Mouse (Mus musculus): ENCODE data around the gene Foxn2. TPM values are rescaled to one million over a fixed set of nuclear protein-coding genes. Genes with fewer than 3 reads are reported as not detected.

Gene Foxn2
- polyA plus RNA-seq, 1 experiment from 2014 or later = 14.9 TPM

DNA sequence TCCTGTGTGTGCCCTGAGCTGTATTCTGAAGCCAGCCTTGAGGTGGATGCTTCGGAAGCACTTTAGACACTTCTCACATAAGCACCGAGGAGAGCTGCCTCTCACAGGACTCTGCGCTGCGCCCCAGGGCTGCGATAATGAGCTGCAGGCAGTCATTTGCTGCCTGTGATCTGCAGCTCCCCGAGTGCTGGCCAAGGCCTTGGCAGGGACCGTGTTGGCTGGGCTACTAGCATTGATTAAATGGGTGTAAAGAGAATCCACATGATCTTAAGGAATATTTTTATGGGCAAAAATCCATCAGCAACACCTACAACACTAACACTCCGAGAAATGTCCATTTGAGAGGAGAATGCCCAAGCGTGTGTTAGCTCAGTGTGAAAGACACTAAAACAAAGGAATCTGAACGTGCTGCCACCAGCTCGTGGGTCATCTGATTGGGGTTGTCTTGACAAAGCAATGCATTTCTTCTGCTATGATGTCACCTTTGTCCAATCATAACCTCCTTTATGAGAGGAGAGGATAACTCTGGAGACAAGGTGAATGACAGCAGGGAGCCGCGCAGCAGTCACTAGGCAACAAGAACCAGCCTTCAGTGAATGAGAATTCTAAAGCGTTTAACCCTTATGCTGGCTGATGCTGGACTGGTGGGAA, 53.7 kb downstream of the Foxn2 start:
- Histone ChIP-seq H3K27ac (no peak overlapping the region), H3K27me3 (no peaks in the 10 kb centered on the region), H3K4me3 (replicated peaks) (no peak overlapping the region), H3K4me2 (no peak overlapping the region), H3K36me3 (peaks cover 20% of the 10 kb centered on the region; the same call in 1 of the 2 replicates), H3K4me1 (replicated peaks) (no peaks in the 10 kb centered on the region), H3K9ac (replicated peaks) (no peak overlapping the region), H3K9me3 (no peaks in the 10 kb centered on the region)
- no peak for ATAC-seq (ENCODE audit: insufficient number of reproducible peaks, insufficient read depth, low FRiP score, low TSS enrichment, low read depth)
- WGBS = 71% methylated on average over 14 of the region's 14 CpGs

- no peak overlapping the region for H3K27ac ChIP-seq
- H3K9me3 ChIP-seq = no peaks in the 10 kb centered on the region
- H3K4me2 ChIP-seq = no peak overlapping the region
- H3K9ac ChIP-seq (replicated peaks) = no peak overlapping the region
- H3K4me1 ChIP-seq (replicated peaks) = no peaks in the 10 kb centered on the region
- WGBS = 88% methylated on average over 10 of the region's 10 CpGs
- H3K4me3 ChIP-seq (replicated peaks) = no peak overlapping the region
- H3K36me3 ChIP-seq = peaks cover 20% of the 10 kb centered on the region; the same call in 1 of the 2 replicates
- H3K27me3 ChIP-seq = no peaks in the 10 kb centered on the region
- ATAC-seq (ENCODE audit: insufficient number of reproducible peaks, insufficient read depth, low FRiP score, low TSS enrichment, low read depth) = no peak
Observed at GRCm38 (mm10) chr17:88494772-88495132, 54.2 kb downstream of the Foxn2 start.

DNA sequence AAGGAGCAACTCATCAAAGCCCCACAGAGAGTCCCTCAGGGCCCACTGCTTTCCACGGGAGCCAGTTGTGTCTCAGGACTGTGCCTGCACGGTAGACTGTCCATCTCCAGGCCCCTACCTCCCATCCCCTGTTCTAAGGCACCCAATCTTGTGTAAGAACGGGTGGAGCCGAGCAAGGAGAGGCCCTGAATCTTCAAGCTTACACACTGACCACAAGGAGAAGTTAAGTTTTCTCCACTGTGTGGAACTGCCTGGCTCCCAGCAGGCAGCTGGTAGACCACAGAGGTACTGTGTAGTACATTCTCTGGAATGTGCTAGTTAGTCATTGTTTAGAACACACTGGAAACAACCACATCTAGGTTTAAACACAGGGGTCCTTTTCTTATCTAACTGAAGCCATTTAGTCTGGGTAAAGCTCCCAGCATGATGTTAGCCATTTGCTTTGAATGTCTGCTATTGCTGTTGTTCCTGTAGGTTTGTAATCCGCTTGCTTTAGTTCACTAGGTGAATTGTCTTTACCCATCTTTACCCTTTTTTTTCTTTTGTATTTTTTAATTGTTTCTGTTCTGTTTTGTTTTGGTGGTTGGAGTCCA, 57.7 kb downstream of the Foxn2 start:
- H3K27me3 ChIP-seq = no peaks in the 10 kb centered on the region
- H3K9ac ChIP-seq (replicated peaks) = no peak overlapping the region
- H3K4me2 ChIP-seq = no peak overlapping the region
- H3K4me1 ChIP-seq (replicated peaks) = no peaks in the 10 kb centered on the region
- WGBS = 84% methylated on average over 5 of the region's 5 CpGs
- no peak overlapping the region for H3K27ac ChIP-seq
- no peaks in the 10 kb centered on the region for H3K9me3 ChIP-seq
- H3K36me3 ChIP-seq = no peaks in the 10 kb centered on the region
- no peak for ATAC-seq (ENCODE audit: insufficient number of reproducible peaks, insufficient read depth, low FRiP score, low TSS enrichment, low read depth)
- no peak overlapping the region for H3K4me3 ChIP-seq (replicated peaks)

- Histone ChIP-seq H3K4me1 (replicated peaks) (peaks cover 14% of the 10 kb centered on the region; the same call in 1 of the 2 replicates), H3K4me3 (replicated peaks) (no peak overlapping the region), H3K9ac (replicated peaks) (no peak overlapping the region), H3K9me3 (no peaks in the 10 kb centered on the region), H3K27ac (no peak overlapping the region), H3K4me2 (no peak overlapping the region), H3K27me3 (no peaks in the 10 kb centered on the region), H3K36me3 (no peaks in the 10 kb centered on the region)
- WGBS = 93% methylated on average over 13 of the region's 13 CpGs
- ATAC-seq (ENCODE audit: insufficient number of reproducible peaks, insufficient read depth, low FRiP score, low TSS enrichment, low read depth) = no peak
Observed at GRCm38 (mm10) chr17:88504056-88504455, 63.5 kb downstream of the Foxn2 start.

GRCm38 (mm10) chr17:88505275-88505723, 64.8 kb downstream of the Foxn2 start:
- no peaks in the 10 kb centered on the region for H3K9me3 ChIP-seq
- no peak; the same call in 1 of the 2 replicates for ATAC-seq (ENCODE audit: insufficient number of reproducible peaks, insufficient read depth, low FRiP score, low TSS enrichment, low read depth)
- 42% methylated on average over 10 of the region's 10 CpGs for WGBS
- H3K9ac ChIP-seq (replicated peaks) = no peak overlapping the region
- no peak overlapping the region for H3K4me2 ChIP-seq
- H3K36me3 ChIP-seq = no peaks in the 10 kb centered on the region
- no peak overlapping the region for H3K4me3 ChIP-seq (replicated peaks)
- H3K27ac ChIP-seq = no peak overlapping the region
- H3K4me1 ChIP-seq (replicated peaks) = peaks cover 16% of the 10 kb centered on the region; the same call in 1 of the 2 replicates
- no peaks in the 10 kb centered on the region for H3K27me3 ChIP-seq

DNA sequence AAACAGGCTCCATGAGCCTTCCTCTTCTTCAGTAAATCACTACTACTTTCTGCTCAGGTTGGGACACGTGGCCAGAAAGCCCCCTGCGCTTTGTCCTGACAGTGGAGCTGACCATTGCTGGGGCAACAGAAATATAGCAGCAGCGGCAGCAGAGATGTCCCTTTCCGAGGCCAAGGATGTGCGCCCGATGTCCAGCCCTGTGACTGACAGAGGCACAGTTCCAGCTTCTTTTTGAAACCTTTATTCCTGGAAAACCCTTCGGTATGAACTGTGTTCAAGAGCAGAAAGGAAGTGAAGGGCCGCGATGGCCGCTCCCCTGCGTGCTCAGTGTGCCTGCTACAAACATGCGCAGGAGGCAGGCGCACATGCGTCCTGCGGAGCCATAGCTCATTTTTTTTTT, 65.4 kb downstream of the Foxn2 start:
- ATAC-seq (ENCODE audit: insufficient number of reproducible peaks, insufficient read depth, low FRiP score, low TSS enrichment, low read depth) = no peak
- WGBS = 91% methylated on average over 15 of the region's 15 CpGs
- no peak overlapping the region for H3K27ac ChIP-seq
- peaks cover 16% of the 10 kb centered on the region; the same call in 1 of the 2 replicates for H3K4me1 ChIP-seq (replicated peaks)
- H3K36me3 ChIP-seq = no peaks in the 10 kb centered on the region
- no peak overlapping the region for H3K4me2 ChIP-seq
- H3K4me3 ChIP-seq (replicated peaks) = no peak overlapping the region
- no peaks in the 10 kb centered on the region for H3K9me3 ChIP-seq
- no peaks in the 10 kb centered on the region for H3K27me3 ChIP-seq
- H3K9ac ChIP-seq (replicated peaks) = no peak overlapping the region

DNA sequence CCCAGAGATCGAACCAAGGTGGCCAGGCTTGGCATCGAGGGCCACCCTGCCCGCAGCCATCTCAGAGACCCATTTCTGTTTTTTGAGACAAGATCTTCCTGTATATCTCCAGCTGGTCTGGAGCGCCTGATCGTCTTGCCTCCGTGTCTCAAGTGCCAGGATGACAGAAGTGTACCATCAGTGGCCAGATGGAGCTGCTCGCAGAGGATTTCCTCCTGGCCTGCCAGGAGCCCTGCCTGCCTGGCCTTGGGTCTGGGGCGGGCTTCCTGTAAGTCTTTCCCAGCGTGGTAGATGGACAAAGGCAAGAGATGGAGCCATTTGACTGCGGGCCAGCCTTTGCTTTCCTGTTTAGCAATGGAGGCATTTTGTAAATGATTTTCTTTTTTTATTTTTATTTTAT, 66.9 kb downstream of the Foxn2 start:
- no peaks in the 10 kb centered on the region for H3K9me3 ChIP-seq
- no peaks in the 10 kb centered on the region for H3K27me3 ChIP-seq
- no peak overlapping the region for H3K27ac ChIP-seq
- no peak overlapping the region for H3K9ac ChIP-seq (replicated peaks)
- H3K4me1 ChIP-seq (replicated peaks) = peaks cover 16% of the 10 kb centered on the region; the same call in 1 of the 2 replicates
- no peak overlapping the region for H3K4me3 ChIP-seq (replicated peaks)
- H3K4me2 ChIP-seq = no peak overlapping the region
- WGBS = 91% methylated on average over 10 of the region's 10 CpGs
- no peak for ATAC-seq (ENCODE audit: insufficient number of reproducible peaks, insufficient read depth, low FRiP score, low TSS enrichment, low read depth)
- H3K36me3 ChIP-seq = no peaks in the 10 kb centered on the region

GRCm38 (mm10) chr17:88508846-88509508, 68.5 kb downstream of the Foxn2 start:
- no peaks in the 10 kb centered on the region for H3K27me3 ChIP-seq
- 32% methylated on average over 12 of the region's 12 CpGs for WGBS
- no peaks in the 10 kb centered on the region for H3K9me3 ChIP-seq
- H3K4me2 ChIP-seq = peak overlapping the region; percentile 25
- peak; percentile 45; the same call in 1 of the 2 replicates for ATAC-seq (ENCODE audit: insufficient number of reproducible peaks, insufficient read depth, low FRiP score, low TSS enrichment, low read depth)
- H3K9ac ChIP-seq (replicated peaks) = peak overlapping the region; percentile 28; the same call in 1 of the 2 replicates
- H3K4me1 ChIP-seq (replicated peaks) = peaks cover 16% of the 10 kb centered on the region; the same call in 1 of the 2 replicates
- H3K4me3 ChIP-seq (replicated peaks) = no peak overlapping the region
- H3K36me3 ChIP-seq = no peaks in the 10 kb centered on the region
- H3K27ac ChIP-seq = no peak overlapping the region

GRCm38 (mm10) chr17:88509999-88510398, 69.5 kb downstream of the Foxn2 start:
- peaks cover 16% of the 10 kb centered on the region; the same call in 1 of the 2 replicates for H3K4me1 ChIP-seq (replicated peaks)
- ATAC-seq (ENCODE audit: insufficient number of reproducible peaks, insufficient read depth, low FRiP score, low TSS enrichment, low read depth) = no peak
- no peaks in the 10 kb centered on the region for H3K27me3 ChIP-seq
- 85% methylated on average over 3 of the region's 3 CpGs for WGBS
- no peaks in the 10 kb centered on the region for H3K36me3 ChIP-seq
- H3K9ac ChIP-seq (replicated peaks) = no peak overlapping the region
- no peak overlapping the region for H3K4me3 ChIP-seq (replicated peaks)
- H3K9me3 ChIP-seq = no peaks in the 10 kb centered on the region
- no peak overlapping the region for H3K4me2 ChIP-seq
- no peak overlapping the region for H3K27ac ChIP-seq

- Histone ChIP-seq H3K9ac (replicated peaks) (no peak overlapping the region), H3K27ac (no peak overlapping the region), H3K9me3 (no peaks in the 10 kb centered on the region), H3K4me1 (replicated peaks) (peaks cover 8% of the 10 kb centered on the region; the same call in 1 of the 2 replicates), H3K4me3 (replicated peaks) (no peak overlapping the region), H3K4me2 (0 out of 2 replicates have a peak overlapping the region, but pooled peaks have one; percentile 6), H3K27me3 (no peaks in the 10 kb centered on the region), H3K36me3 (no peaks in the 10 kb centered on the region)
- peak; percentile 52; the same call in 1 of the 2 replicates for ATAC-seq (ENCODE audit: insufficient number of reproducible peaks, insufficient read depth, low FRiP score, low TSS enrichment, low read depth)
- WGBS = 13% methylated on average over 10 of the region's 10 CpGs
Observed at GRCm38 (mm10) chr17:88511095-88511551, 70.6 kb downstream of the Foxn2 start.

DNA sequence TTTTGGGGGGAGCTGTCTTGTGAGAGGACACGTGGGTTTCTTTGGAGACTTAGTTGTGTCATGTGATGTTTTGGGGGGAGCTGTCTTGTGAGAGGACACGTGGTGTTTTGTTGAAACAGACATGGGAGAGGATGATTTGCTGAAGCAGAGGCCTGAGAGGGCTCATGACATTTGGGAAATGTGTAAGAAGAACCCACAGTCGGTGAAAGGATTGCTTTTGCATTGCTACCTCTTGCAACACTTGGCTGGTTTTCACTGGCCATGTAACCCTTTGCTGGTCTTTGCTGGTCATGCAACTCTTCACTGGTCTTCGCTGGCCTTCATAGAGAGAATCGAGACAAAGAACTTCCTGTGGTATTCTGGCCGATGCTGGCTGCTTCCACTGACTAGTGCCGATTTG, 76.0 kb downstream of the Foxn2 start:
- ATAC-seq (ENCODE audit: insufficient number of reproducible peaks, insufficient read depth, low FRiP score, low TSS enrichment, low read depth) = no peak

More for the DNA sequence above, 76.0 kb downstream of the Foxn2 start:
- Histone ChIP-seq H3K4me1 (replicated peaks) (no peaks in the 10 kb centered on the region), H3K36me3 (no peaks in the 10 kb centered on the region), H3K27ac (no peak overlapping the region), H3K4me3 (replicated peaks) (no peak overlapping the region), H3K4me2 (no peak overlapping the region), H3K9ac (replicated peaks) (no peak overlapping the region), H3K9me3 (no peaks in the 10 kb centered on the region), H3K27me3 (no peaks in the 10 kb centered on the region)
- WGBS = 85% methylated on average over 7 of the region's 7 CpGs

Measured in limb, embryonic 12.5 days (tissue).